Mouse (Mus musculus) left cerebral cortex, postnatal 4 days (tissue): ENCODE measurements at regions not wholly inside any gene's neighbourhood (a gene's known extent, or its start where the extent isn't known, plus 50 kb on each side); places are given as distances from the start of the nearest gene placed in this dataset.

Source experiments
- DNase-seq: peaks from one replicate; pipeline ENCODE4 v3.0.0-alpha.2; 2022
- intact Hi-C: fragments of 180-260 bp; cut with DNase I; formaldehyde crosslinking; loops from one replicate; pipeline ENCODE4 v1.15.1; 2025

GRCm38 (mm10) chr1:177612546-177612945 is 117.1 kb upstream of the 1700016C15Rik start:
- intact Hi-C loops: no loop called here
- no peak for DNase-seq

- intact Hi-C loops: no loop called here
- no peak for DNase-seq
These were observed 114.0 kb upstream of the 1700016C15Rik start for GRCm38 (mm10) chr1:177615609-177616008.

GRCm38 (mm10) chr1:177616335-177617239 is 113.0 kb upstream of the 1700016C15Rik start:
- intact Hi-C loops: no loop called here

GRCm38 (mm10) chr1:177620501-177621099 is 109.0 kb upstream of the 1700016C15Rik start:
- intact Hi-C loops: no loop called here
- DNase-seq: peak; percentile 87

More at GRCm38 (mm10) chr1:177616335-177617239, 113.0 kb upstream of the 1700016C15Rik start:
- DNase-seq: no peak

- intact Hi-C loops: no loop called here
- DNase-seq: no peak
These were observed 107.6 kb upstream of the 1700016C15Rik start for GRCm38 (mm10) chr1:177621854-177622590.

- DNase-seq: no peak
- intact Hi-C loops: no loop called here
These were observed 106.3 kb upstream of the 1700016C15Rik start for GRCm38 (mm10) chr1:177623304-177623726.

GRCm38 (mm10) chr1:177623735-177624134 is 105.9 kb upstream of the 1700016C15Rik start:
- intact Hi-C loops: no loop called here

GRCm38 (mm10) chr1:177627814-177628213 is 101.8 kb upstream of the 1700016C15Rik start:
- no peak for DNase-seq
- intact Hi-C loops: no loop called here

More at GRCm38 (mm10) chr1:177623735-177624134, 105.9 kb upstream of the 1700016C15Rik start:
- no peak for DNase-seq

GRCm38 (mm10) chr1:177633966-177634602 is 95.5 kb upstream of the 1700016C15Rik start:
- intact Hi-C loops: no loop called here
- DNase-seq: no peak

GRCm38 (mm10) chr1:177637061-177637460 is 92.6 kb upstream of the 1700016C15Rik start:
- intact Hi-C loops: no loop called here
- no peak for DNase-seq

GRCm38 (mm10) chr1:177638381-177638780 is 91.2 kb upstream of the 1700016C15Rik start:
- intact Hi-C loops: no loop called here
- DNase-seq: no peak

- no peak for DNase-seq
- intact Hi-C loops: no loop called here
These were observed 89.4 kb upstream of the 1700016C15Rik start for GRCm38 (mm10) chr1:177639931-177640846.

- intact Hi-C loops: no loop called here
These were observed 86.7 kb upstream of the 1700016C15Rik start for GRCm38 (mm10) chr1:177642712-177643467.

GRCm38 (mm10) chr1:177643662-177644061 is 86.0 kb upstream of the 1700016C15Rik start:
- intact Hi-C loops: no loop called here
- peak; percentile 83 for DNase-seq

More at GRCm38 (mm10) chr1:177642712-177643467, 86.7 kb upstream of the 1700016C15Rik start:
- DNase-seq: no peak

GRCm38 (mm10) chr1:177644214-177644613 is 85.4 kb upstream of the 1700016C15Rik start:
- intact Hi-C loops: no loop called here
- DNase-seq: no peak

GRCm38 (mm10) chr1:177645327-177645726 is 84.3 kb upstream of the 1700016C15Rik start:
- no peak for DNase-seq
- intact Hi-C loops: no loop called here

GRCm38 (mm10) chr1:177645897-177646535 is 83.6 kb upstream of the 1700016C15Rik start:
- intact Hi-C loops: no loop called here
- DNase-seq: peak; percentile 92

- intact Hi-C loops: no loop called here
- DNase-seq: no peak
These were observed 81.7 kb upstream of the 1700016C15Rik start for GRCm38 (mm10) chr1:177647876-177648275.
